Mouse (Mus musculus) cerebellum, adult 2 months (tissue): ENCODE measurements around the gene Rpl23. TPM values are rescaled to one million over a fixed set of nuclear protein-coding genes. Genes with fewer than 3 reads are reported as not detected.

Source experiments
- DNase-seq, 2 experiments: peaks; one replicate each; pipeline ENCODE4 v3.0.0; 2021
- H3K27ac ChIP-seq: fragments of 200-500 bp; 2 replicates; pipeline ENCODE4 v1.5.1; 2012; ENCODE audit warnings: low read length, control low read depth, inconsistent platforms; ENCODE audit not compliant: insufficient read depth
- H3K27me3 ChIP-seq: fragments of 200-500 bp; 2 replicates; pipeline ENCODE4 v1.6.1; 2012; ENCODE audit warnings: inconsistent platforms, mild to moderate bottlenecking, low read length, moderate library complexity; ENCODE audit not compliant: control insufficient read depth, insufficient read depth
- H3K4me1 ChIP-seq: fragments of 200-500 bp; 2 replicates; pipeline ENCODE4 v1.6.1; 2011; ENCODE audit warnings: low read length; ENCODE audit not compliant: control insufficient read depth, insufficient read depth
- H3K4me3 ChIP-seq: fragments of 200-500 bp; replicated peaks from 2 replicates; pipeline ENCODE3; 2011; ENCODE audit warnings: mild to moderate bottlenecking, low read depth, low read length, control low read depth; ENCODE audit not compliant: insufficient read depth
- CTCF ChIP-seq: fragments of 200-500 bp; IDR thresholded peaks from 2 replicates; pipeline ENCODE4 v1.5.1; 2011; ENCODE audit warnings: low read depth, mild to moderate bottlenecking, control low read depth, low read length, moderate library complexity, borderline replicate concordance; ENCODE audit not compliant: insufficient read depth
- POLR2A ChIP-seq: fragments of 200-500 bp; IDR thresholded peaks from 2 replicates; pipeline ENCODE4 v1.6.1; 2011; ENCODE audit warnings: low read length, control low read depth, borderline replicate concordance; ENCODE audit not compliant: insufficient read depth
- WGBS: fragments of 180-500 bp; shearing (Covaris S2); methylation state at CpG from one replicate; pipeline ENCODE4 v1.1.7; 2018; 5-methylcytosine and 5-hydroxymethylcytosine counted together
- polyA plus RNA-seq: library from polyadenylated mRNA; depleted of rRNA; stranded (reverse); fragments of >200 nt; gene quantifications from 2 replicates; pipeline ENCODE4 v1.2.3, GENCODE M21; 2012; rRNA removed

Gene Rpl23
- 234 and 281 TPM in 2 replicates for polyA plus RNA-seq

- DNase-seq, result peak; percentile 99
- H3K4me1 ChIP-seq, result no peaks in the 10 kb centered on the region
- peak within 1 kb of the TSS; percentile 56 for H3K27ac ChIP-seq
- peak within 1 kb of the TSS; percentile 69 for H3K4me3 ChIP-seq
- TF ChIP-seq CTCF, result no peak
- TF ChIP-seq POLR2A, result peak; percentile 99; the same call in 1 of the 2 replicates
- under 1% methylated on average over 67 of the region's 67 CpGs for WGBS
- no peaks in the 10 kb centered on the region for H3K27me3 ChIP-seq
These were observed at the start of gene Rpl23 for GRCm38 (mm10) chr11:97781832-97782563. Rpl23 (minus strand) TSS chr11:97782437.

- no peaks in the 10 kb centered on the region for H3K4me1 ChIP-seq
- H3K27ac ChIP-seq, result no peak overlapping the region
- no peak overlapping the region for H3K4me3 ChIP-seq
- DNase-seq, result no peak
- TF ChIP-seq POLR2A (no peak), CTCF (no peak)
- no peaks in the 10 kb centered on the region for H3K27me3 ChIP-seq
- WGBS, result 81% methylated on average over 11 of the region's 11 CpGs
These were observed 49.8 kb upstream of the Rpl23 start for GRCm38 (mm10) chr11:97832001-97832400.

GRCm38 (mm10) chr11:97830501-97830900 lies 48.3 kb upstream of the Rpl23 start:
- Histone ChIP-seq H3K27me3 (no peaks in the 10 kb centered on the region), H3K4me3 (no peak overlapping the region), H3K27ac (no peak overlapping the region), H3K4me1 (no peaks in the 10 kb centered on the region)
- TF ChIP-seq CTCF (no peak), POLR2A (no peak)
- DNase-seq, result no peak
- WGBS, result 88% methylated on average over 6 of the region's 6 CpGs

GRCm38 (mm10) chr11:97829913-97830476 lies 47.8 kb upstream of the Rpl23 start:
- 77% methylated on average over 12 of the region's 12 CpGs for WGBS
- H3K27ac ChIP-seq, result no peak overlapping the region
- no peak for DNase-seq
- TF ChIP-seq POLR2A, result no peak
- no peak for TF ChIP-seq CTCF
- peaks cover 2% of the 10 kb centered on the region; the same call in 1 of the 2 replicates for H3K4me1 ChIP-seq
- no peaks in the 10 kb centered on the region for H3K27me3 ChIP-seq
- H3K4me3 ChIP-seq, result no peak overlapping the region

GRCm38 (mm10) chr11:97829365-97829764 lies 47.1 kb upstream of the Rpl23 start:
- Histone ChIP-seq H3K4me1 (peaks cover 7% of the 10 kb centered on the region; the same call in 1 of the 2 replicates), H3K27ac (no peak overlapping the region), H3K4me3 (no peak overlapping the region), H3K27me3 (no peaks in the 10 kb centered on the region)
- no peak for TF ChIP-seq CTCF
- TF ChIP-seq POLR2A, result no peak
- peak in 1 of 2 experiments; percentile 10 for DNase-seq
- 80% methylated on average over 7 of the region's 7 CpGs for WGBS

GRCm38 (mm10) chr11:97827654-97828053 lies 45.4 kb upstream of the Rpl23 start:
- no peak for DNase-seq
- no peak for TF ChIP-seq POLR2A
- no peak for TF ChIP-seq CTCF
- 90% methylated on average over 6 of the region's 6 CpGs for WGBS
- no peaks in the 10 kb centered on the region for H3K27me3 ChIP-seq
- no peak overlapping the region for H3K4me3 ChIP-seq
- H3K27ac ChIP-seq, result no peak overlapping the region
- H3K4me1 ChIP-seq, result peaks cover 18% of the 10 kb centered on the region

- peaks cover 20% of the 10 kb centered on the region for H3K4me1 ChIP-seq
- TF ChIP-seq POLR2A (no peak), CTCF (no peak)
- no peak overlapping the region for H3K4me3 ChIP-seq
- no peak for DNase-seq
- H3K27ac ChIP-seq, result no peak overlapping the region
- WGBS, result 80% methylated on average over 7 of the region's 7 CpGs
- no peaks in the 10 kb centered on the region for H3K27me3 ChIP-seq
These were observed 44.2 kb upstream of the Rpl23 start for GRCm38 (mm10) chr11:97826414-97826813.

- WGBS, result 89% methylated on average over 9 of the region's 9 CpGs
- no peak for DNase-seq
- peaks cover 21% of the 10 kb centered on the region for H3K4me1 ChIP-seq
These were observed 43.7 kb upstream of the Rpl23 start for GRCm38 (mm10) chr11:97825971-97826370.

More at GRCm38 (mm10) chr11:97825971-97826370, 43.7 kb upstream of the Rpl23 start:
- TF ChIP-seq POLR2A, result no peak
- TF ChIP-seq CTCF, result no peak
- Histone ChIP-seq H3K4me3 (no peak overlapping the region), H3K27ac (no peak overlapping the region), H3K27me3 (no peaks in the 10 kb centered on the region)
